Mouse (Mus musculus) ES-Bruce4 (cell line): ENCODE measurements around the gene Slc6a12. TPM values are rescaled to one million over a fixed set of nuclear protein-coding genes. Genes with fewer than 3 reads are reported as not detected.

Experiments used
- H3K27ac ChIP-seq: 2 replicates; pipeline ENCODE4 v1.5.1; 2012; ENCODE audit warnings: low read length, inconsistent platforms; ENCODE audit not compliant: insufficient read depth
- H3K27me3 ChIP-seq: 2 replicates; pipeline ENCODE4 v1.6.1; 2012; ENCODE audit warnings: mild to moderate bottlenecking, low read length, inconsistent platforms; ENCODE audit not compliant: control insufficient read depth, poor library complexity, insufficient read depth, severe bottlenecking
- H3K36me3 ChIP-seq: 2 replicates; pipeline ENCODE4 v1.6.1; 2012; ENCODE audit warnings: inconsistent platforms, mild to moderate bottlenecking, low read length, moderate library complexity; ENCODE audit not compliant: control insufficient read depth, poor library complexity, insufficient read depth, severe bottlenecking
- H3K4me1 ChIP-seq: one replicate; pipeline ENCODE4 v1.8.1; 2011; ENCODE audit warnings: low read length; ENCODE audit not compliant: control insufficient read depth, insufficient read depth
- H3K4me3 ChIP-seq: 2 replicates; pipeline ENCODE4 v1.5.1; 2011; ENCODE audit warnings: low read depth, mild to moderate bottlenecking, low read length
- H3K9ac ChIP-seq: 2 replicates; pipeline ENCODE4 v1.6.1; 2012; ENCODE audit warnings: low read depth, mild to moderate bottlenecking, inconsistent platforms; ENCODE audit not compliant: poor library complexity, severe bottlenecking
- H3K9me3 ChIP-seq: replicated peaks from 2 replicates; pipeline ENCODE4 v1.6.1; 2012; ENCODE audit warnings: mild to moderate bottlenecking, low read length, inconsistent platforms; ENCODE audit not compliant: control insufficient read depth, poor library complexity, insufficient read depth, severe bottlenecking
- CTCF ChIP-seq: IDR thresholded peaks from one replicate; pipeline ENCODE4 v1.8.1; 2011; ENCODE audit warnings: low read depth, low read length
- EP300 ChIP-seq: IDR thresholded peaks from 2 replicates; pipeline ENCODE4 v1.6.1; 2011; ENCODE audit warnings: low read depth, low read length; ENCODE audit not compliant: insufficient read depth
- POLR2A ChIP-seq: IDR thresholded peaks from one replicate; pipeline ENCODE4 v1.8.1; 2011; ENCODE audit warnings: low read length; ENCODE audit not compliant: insufficient read depth
- polyA plus RNA-seq: library from polyadenylated mRNA; stranded (reverse); fragments of >200 nt; gene quantifications from 2 replicates; pipeline ENCODE4 v1.2.4, GENCODE M21; 2011; ENCODE audit warnings: low read depth; ENCODE audit not compliant: missing spikeins, insufficient read depth, insufficient read length

Slc6a12 gene
- polyA plus RNA-seq, 1 experiment: 1.2 TPM

- no peaks in the 10 kb centered on the region for H3K36me3 ChIP-seq
- H3K4me3 ChIP-seq: no peak overlapping the region
- H3K27me3 ChIP-seq: no peaks in the 10 kb centered on the region
- H3K4me1 ChIP-seq: no peaks in the 10 kb centered on the region
- H3K9me3 ChIP-seq: no peaks in the 10 kb centered on the region
- no peak overlapping the region for H3K27ac ChIP-seq
- TF ChIP-seq POLR2A (no peak), EP300 (no peak), CTCF (no peak)
- H3K9ac ChIP-seq: no peak overlapping the region
These were observed 37.3 kb upstream of the Slc6a12 start for GRCm38 (mm10) chr6:121305571-121305970.

DNA sequence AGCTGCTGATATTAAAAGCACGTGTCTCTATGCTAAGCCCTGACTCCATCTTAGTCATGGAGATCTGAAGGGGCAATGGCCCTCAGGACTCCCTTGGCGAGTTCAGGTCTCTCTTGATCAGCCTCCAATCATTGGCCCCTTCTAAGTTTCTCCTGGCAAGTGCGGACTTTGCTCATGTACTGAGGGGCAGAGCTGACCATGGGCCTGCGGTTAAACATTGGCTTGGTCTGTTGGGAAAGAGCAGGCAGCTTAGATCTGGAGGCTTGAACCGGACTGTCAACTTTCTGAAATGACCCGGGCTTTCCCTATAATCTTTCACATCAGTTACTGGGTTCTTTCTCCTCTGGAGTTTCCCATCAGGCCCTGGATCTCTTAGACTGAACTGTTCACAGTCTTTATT is 31.9 kb upstream of the Slc6a12 start:
- Histone ChIP-seq H3K27ac (no peak overlapping the region), H3K27me3 (no peaks in the 10 kb centered on the region), H3K4me1 (no peaks in the 10 kb centered on the region), H3K9ac (no peak overlapping the region), H3K9me3 (no peaks in the 10 kb centered on the region), H3K36me3 (no peaks in the 10 kb centered on the region), H3K4me3 (no peak overlapping the region)
- TF ChIP-seq POLR2A (no peak), EP300 (no peak), CTCF (no peak)

GRCm38 (mm10) chr6:121319099-121319498 is 23.8 kb upstream of the Slc6a12 start:
- Histone ChIP-seq H3K27me3 (no peaks in the 10 kb centered on the region), H3K36me3 (no peaks in the 10 kb centered on the region), H3K27ac (no peak overlapping the region), H3K4me3 (no peak overlapping the region), H3K9me3 (no peaks in the 10 kb centered on the region), H3K4me1 (no peaks in the 10 kb centered on the region), H3K9ac (no peak overlapping the region)
- TF ChIP-seq EP300: no peak
- TF ChIP-seq POLR2A: no peak
- peak; percentile 26 for TF ChIP-seq CTCF

- no peak overlapping the region for H3K9ac ChIP-seq
- no peak overlapping the region for H3K4me3 ChIP-seq
- H3K27me3 ChIP-seq: no peaks in the 10 kb centered on the region
- H3K9me3 ChIP-seq: 0 out of 2 replicates have a peak, but pooled peaks cover 4% of the 10 kb centered on the region
- H3K4me1 ChIP-seq: no peaks in the 10 kb centered on the region
- TF ChIP-seq CTCF: no peak
- no peak for TF ChIP-seq EP300
- TF ChIP-seq POLR2A: no peak
- no peaks in the 10 kb centered on the region for H3K36me3 ChIP-seq
- H3K27ac ChIP-seq: no peak overlapping the region
These were observed 20.3 kb upstream of the Slc6a12 start for GRCm38 (mm10) chr6:121322381-121323110.

DNA sequence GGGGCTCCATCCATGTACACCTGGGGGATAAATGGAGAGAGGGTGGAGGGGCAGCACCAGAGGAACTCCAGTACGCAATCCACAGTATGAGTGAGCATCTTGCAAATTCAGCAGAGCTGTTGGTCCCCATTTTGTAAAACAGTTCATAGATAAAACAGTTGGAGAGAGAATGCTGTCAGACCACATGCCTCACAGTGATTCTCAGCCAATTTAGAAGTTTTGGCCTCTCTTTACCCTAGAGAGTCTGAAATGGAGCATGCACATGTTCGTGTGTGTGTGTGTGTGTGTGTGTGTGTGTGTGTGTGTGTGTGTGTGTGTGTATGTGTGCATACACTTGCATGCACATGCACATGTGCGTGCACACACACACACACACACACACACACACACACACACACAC is 17.6 kb upstream of the Slc6a12 start:
- H3K27ac ChIP-seq: no peak overlapping the region

GRCm38 (mm10) chr6:121325740-121326139 is 17.1 kb upstream of the Slc6a12 start:
- no peak overlapping the region for H3K27ac ChIP-seq
- H3K4me3 ChIP-seq: no peak overlapping the region
- H3K27me3 ChIP-seq: no peaks in the 10 kb centered on the region
- no peaks in the 10 kb centered on the region for H3K36me3 ChIP-seq
- no peak overlapping the region for H3K9ac ChIP-seq
- no peaks in the 10 kb centered on the region for H3K4me1 ChIP-seq
- 0 out of 2 replicates have a peak, but pooled peaks cover 4% of the 10 kb centered on the region for H3K9me3 ChIP-seq
- TF ChIP-seq CTCF (no peak), EP300 (no peak), POLR2A (no peak)

More for the DNA sequence above, 17.6 kb upstream of the Slc6a12 start:
- Histone ChIP-seq H3K9me3 (0 out of 2 replicates have a peak, but pooled peaks cover 4% of the 10 kb centered on the region), H3K9ac (no peak overlapping the region), H3K4me1 (no peaks in the 10 kb centered on the region), H3K36me3 (no peaks in the 10 kb centered on the region), H3K27me3 (no peaks in the 10 kb centered on the region), H3K4me3 (no peak overlapping the region)
- TF ChIP-seq CTCF (no peak), POLR2A (no peak), EP300 (no peak)
